Mouse (Mus musculus): ENCODE data around the gene Dera. TPM values are rescaled to one million over a fixed set of nuclear protein-coding genes. Genes with fewer than 3 reads are reported as not detected.

The Dera gene
- total RNA-seq, 1 experiment: 47.6 TPM

DNA sequence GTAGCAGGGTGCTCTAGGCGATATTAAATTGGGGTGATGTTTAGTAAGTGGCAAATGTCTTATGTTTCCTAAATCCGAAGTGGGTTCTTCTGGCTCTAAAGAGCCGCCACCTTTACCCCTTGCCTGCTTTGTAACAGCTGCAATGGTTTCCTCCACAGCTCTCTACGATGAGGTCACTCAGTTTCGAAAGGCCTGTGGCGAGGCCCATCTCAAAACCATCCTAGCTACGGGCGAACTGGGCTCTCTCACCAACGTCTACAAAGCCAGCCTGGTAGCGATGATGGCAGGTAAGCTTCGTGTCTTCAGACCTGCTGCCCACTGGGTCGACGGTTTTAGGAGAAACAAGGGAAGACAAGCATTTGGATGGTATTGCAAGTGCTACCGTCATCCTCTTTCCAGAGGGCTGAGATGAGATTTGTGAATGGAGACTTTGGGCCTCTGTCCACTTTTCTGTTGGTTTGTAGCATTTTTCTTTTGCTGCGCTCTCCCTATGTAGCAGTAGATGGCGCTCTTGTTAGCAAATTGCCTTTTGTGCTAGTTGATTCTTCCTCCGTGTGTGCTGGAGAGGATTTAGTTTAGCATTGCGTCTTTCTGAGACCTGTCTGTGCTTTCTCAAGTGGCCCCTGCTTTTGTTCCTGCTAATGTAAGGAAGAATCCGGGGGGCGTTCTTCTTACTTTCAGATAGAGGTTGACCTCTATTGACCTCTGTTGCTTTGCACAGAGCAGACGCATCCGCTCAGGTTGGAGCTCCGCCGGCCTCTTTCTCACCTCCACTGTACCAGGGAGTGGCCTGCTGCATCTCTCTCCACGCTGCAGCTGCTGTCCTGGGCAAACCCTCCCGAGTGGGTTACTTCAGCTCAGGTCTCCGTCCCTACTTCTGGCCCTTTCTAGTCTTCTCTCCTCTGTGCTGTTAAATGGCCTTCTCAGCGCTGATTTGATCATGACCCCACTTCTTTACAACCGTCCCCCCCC, 42.5 kb downstream of the Dera start:
- no peak overlapping the region for H3K4me3 ChIP-seq (ENCODE audit: insufficient read depth in 1 of 2, low read depth in 1 of 2, low read length in 2 of 2, poor library complexity in 1 of 2, severe bottlenecking in 1 of 2)
- in situ Hi-C loops (cut with MboI; ENCODE audit: low sequenced_read_pairs in 2 of 2, unreplicated experiment in 2 of 2): no loop called here
- peak; percentile 36 for DNase-seq (ENCODE audit: low read depth, low spot score)

DNA sequence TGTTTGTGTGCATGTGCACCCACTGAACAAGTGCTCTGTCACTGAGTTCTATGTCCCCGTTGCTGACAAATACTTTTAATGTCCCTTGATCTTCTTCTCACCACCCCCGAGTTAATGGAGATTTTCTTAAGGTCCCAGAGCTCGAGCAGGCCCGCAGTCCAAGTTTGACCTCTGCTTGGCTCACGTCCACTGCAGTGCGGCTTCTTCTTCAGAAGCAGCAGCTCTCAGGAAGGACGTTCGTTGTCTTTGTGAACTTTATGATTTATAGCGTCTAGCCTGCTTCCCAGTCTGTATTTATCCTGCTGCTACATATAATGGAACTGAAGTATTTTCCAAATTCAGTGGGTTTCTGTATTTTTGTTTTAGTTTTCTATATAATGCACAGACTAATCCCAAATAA, 44.9 kb downstream of the Dera start:
- peaks cover 2% of the 10 kb centered on the region; the same call in 1 of the 2 replicates for H3K36me3 ChIP-seq (ENCODE audit: control insufficient read depth, insufficient read depth, low read length, poor library complexity, severe bottlenecking)
- in situ Hi-C loops (cut with MboI; ENCODE audit: low sequenced_read_pairs in 2 of 2, unreplicated experiment in 2 of 2): no loop called here
- no peak overlapping the region for H3K9ac ChIP-seq (ENCODE audit: insufficient read depth, low read depth, low read length, poor library complexity, severe bottlenecking)
- DNase-seq (ENCODE audit: low read depth, low spot score): no peak
- H3K4me3 ChIP-seq (ENCODE audit: insufficient read depth in 1 of 2, low read depth in 1 of 2, low read length in 2 of 2, poor library complexity in 1 of 2, severe bottlenecking in 1 of 2): no peak overlapping the region
- no peak overlapping the region for H3K27ac ChIP-seq (ENCODE audit: insufficient read depth, low read depth, low read length, poor library complexity, severe bottlenecking)
- no peaks in the 10 kb centered on the region for H3K4me1 ChIP-seq (ENCODE audit: control insufficient read depth in 2 of 2, insufficient read depth in 2 of 2, low read length in 2 of 2, poor library complexity in 1 of 2)
- no peak for TF ChIP-seq ZNF384 (IDR thresholded peaks at IDR 0.05; ENCODE audit: low read depth, low read length)
- no peak for TF ChIP-seq CHD2 (IDR thresholded peaks at IDR 0.05; ENCODE audit: low read depth, low read length)
- no peak for TF ChIP-seq HCFC1 (IDR thresholded peaks at IDR 0.05; ENCODE audit: borderline replicate concordance, insufficient read depth, low read length)
- H3K9me3 ChIP-seq (ENCODE audit: control insufficient read depth, insufficient read depth, low read depth, low read length): no peaks in the 10 kb centered on the region

More for the DNA sequence above, 42.5 kb downstream of the Dera start:
- no peaks in the 10 kb centered on the region for H3K9me3 ChIP-seq (ENCODE audit: control insufficient read depth, insufficient read depth, low read depth, low read length)
- H3K4me1 ChIP-seq (ENCODE audit: control insufficient read depth in 2 of 2, insufficient read depth in 2 of 2, low read length in 2 of 2, poor library complexity in 1 of 2): no peaks in the 10 kb centered on the region
- no peak overlapping the region for H3K9ac ChIP-seq (ENCODE audit: insufficient read depth, low read depth, low read length, poor library complexity, severe bottlenecking)
- no peak overlapping the region for H3K27ac ChIP-seq (ENCODE audit: insufficient read depth, low read depth, low read length, poor library complexity, severe bottlenecking)
- TF ChIP-seq ZC3H11A (IDR thresholded peaks at IDR 0.05; ENCODE audit: borderline replicate concordance, low read depth, low read length): peak; percentile 20; the same call in 1 of the 2 replicates
- TF ChIP-seq ZNF384 (IDR thresholded peaks at IDR 0.05; ENCODE audit: low read depth, low read length): no peak
- H3K36me3 ChIP-seq (ENCODE audit: control insufficient read depth, insufficient read depth, low read length, poor library complexity, severe bottlenecking): peaks cover 2% of the 10 kb centered on the region; the same call in 1 of the 2 replicates

DNA sequence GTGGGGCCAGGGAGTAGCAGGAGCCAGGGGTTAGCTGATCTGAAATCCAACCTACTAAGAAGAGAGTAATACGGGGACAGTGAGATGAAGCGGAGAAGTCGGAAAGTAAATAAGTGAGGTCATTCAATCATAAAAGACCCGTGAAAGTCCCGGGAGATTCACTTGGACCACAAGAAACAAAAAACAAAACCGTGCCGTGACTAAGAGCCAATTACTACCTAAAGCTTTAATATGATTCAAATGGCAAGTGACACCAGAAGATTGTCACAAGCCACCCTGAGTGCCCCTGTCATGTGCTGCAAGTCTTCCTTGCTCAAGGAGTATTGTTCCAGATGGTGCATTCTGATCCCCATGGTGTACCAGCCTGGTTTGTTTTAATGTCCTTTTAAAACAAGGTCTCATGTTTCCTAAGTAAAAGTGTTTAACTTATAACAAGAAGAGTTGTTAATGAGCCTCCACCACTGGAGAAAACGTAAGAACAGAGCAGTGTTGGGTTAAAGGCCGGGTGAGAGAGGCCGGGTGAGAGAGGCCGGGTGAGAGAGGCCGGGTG, 49.2 kb downstream of the Dera start:
- Histone ChIP-seq H3K9me3 (ENCODE audit: control insufficient read depth, insufficient read depth, low read depth, low read length) (no peaks in the 10 kb centered on the region), H3K9ac (ENCODE audit: insufficient read depth, low read depth, low read length, poor library complexity, severe bottlenecking) (no peak overlapping the region), H3K4me3 (ENCODE audit: insufficient read depth in 1 of 2, low read depth in 1 of 2, low read length in 2 of 2, poor library complexity in 1 of 2, severe bottlenecking in 1 of 2) (no peak overlapping the region), H3K27ac (ENCODE audit: insufficient read depth, low read depth, low read length, poor library complexity, severe bottlenecking) (no peak overlapping the region), H3K4me1 (ENCODE audit: control insufficient read depth in 2 of 2, insufficient read depth in 2 of 2, low read length in 2 of 2, poor library complexity in 1 of 2) (no peaks in the 10 kb centered on the region; a peak in 1 of 4 replicates), H3K36me3 (ENCODE audit: control insufficient read depth, insufficient read depth, low read length, poor library complexity, severe bottlenecking) (peaks cover 2% of the 10 kb centered on the region; the same call in 1 of the 2 replicates)
- DNase-seq (ENCODE audit: low read depth, low spot score): no peak
- TF ChIP-seq MAFK (IDR thresholded peaks at IDR 0.05; ENCODE audit: insufficient read depth, low read depth, low read length) (no peak), HCFC1 (IDR thresholded peaks at IDR 0.05; ENCODE audit: borderline replicate concordance, insufficient read depth, low read length) (no peak), ZNF384 (IDR thresholded peaks at IDR 0.05; ENCODE audit: low read depth, low read length) (no peak), CHD2 (IDR thresholded peaks at IDR 0.05; ENCODE audit: low read depth, low read length) (no peak), ZC3H11A (IDR thresholded peaks at IDR 0.05; ENCODE audit: borderline replicate concordance, low read depth, low read length) (no peak)
- in situ Hi-C loops (cut with MboI; ENCODE audit: low sequenced_read_pairs in 2 of 2, unreplicated experiment in 2 of 2): no loop called here

DNA sequence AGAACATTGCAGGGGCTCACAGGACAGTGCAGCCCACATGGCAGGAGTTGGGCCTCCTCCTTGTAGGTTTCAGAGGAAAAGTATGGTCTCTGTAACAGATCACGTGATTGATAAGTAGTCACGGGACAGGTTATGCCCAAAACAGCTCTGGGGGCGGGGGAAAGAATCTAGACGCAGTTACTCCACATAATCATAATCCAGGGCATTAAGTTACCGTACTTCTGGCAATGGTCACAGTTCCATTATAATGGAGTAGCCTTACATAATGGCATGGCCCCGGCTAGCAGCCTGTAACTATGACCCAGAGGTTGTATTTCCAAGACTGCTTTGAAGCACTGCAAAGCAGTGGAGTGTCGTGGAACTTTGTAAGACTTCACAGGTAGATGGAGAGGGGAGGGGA, 49.8 kb downstream of the Dera start:
- Histone ChIP-seq H3K27ac (ENCODE audit: insufficient read depth, low read depth, low read length, poor library complexity, severe bottlenecking) (no peak overlapping the region), H3K4me3 (ENCODE audit: insufficient read depth in 1 of 2, low read depth in 1 of 2, low read length in 2 of 2, poor library complexity in 1 of 2, severe bottlenecking in 1 of 2) (no peak overlapping the region), H3K36me3 (ENCODE audit: control insufficient read depth, insufficient read depth, low read length, poor library complexity, severe bottlenecking) (peaks cover 2% of the 10 kb centered on the region; the same call in 1 of the 2 replicates), H3K9ac (ENCODE audit: insufficient read depth, low read depth, low read length, poor library complexity, severe bottlenecking) (no peak overlapping the region), H3K4me1 (ENCODE audit: control insufficient read depth in 2 of 2, insufficient read depth in 2 of 2, low read length in 2 of 2, poor library complexity in 1 of 2) (no peaks in the 10 kb centered on the region; a peak in 1 of 4 replicates), H3K9me3 (ENCODE audit: control insufficient read depth, insufficient read depth, low read depth, low read length) (no peaks in the 10 kb centered on the region)
- DNase-seq (ENCODE audit: low read depth, low spot score): no peak
- TF ChIP-seq ZC3H11A (IDR thresholded peaks at IDR 0.05; ENCODE audit: borderline replicate concordance, low read depth, low read length) (no peak), ZNF384 (IDR thresholded peaks at IDR 0.05; ENCODE audit: low read depth, low read length) (no peak), CHD2 (IDR thresholded peaks at IDR 0.05; ENCODE audit: low read depth, low read length) (no peak), MAFK (IDR thresholded peaks at IDR 0.05; ENCODE audit: insufficient read depth, low read depth, low read length) (no peak), HCFC1 (IDR thresholded peaks at IDR 0.05; ENCODE audit: borderline replicate concordance, insufficient read depth, low read length) (no peak)
- in situ Hi-C loops (cut with MboI; ENCODE audit: low sequenced_read_pairs in 2 of 2, unreplicated experiment in 2 of 2): no loop called here
